Mouse (Mus musculus) cortical plate, adult 2 months (tissue): ENCODE data around the gene Fkbpl. TPM values are rescaled to one million over a fixed set of nuclear protein-coding genes. Genes with fewer than 3 reads are reported as not detected.
A peak's percentile ranks its signal among the peaks of the same experiment; 100 is the strongest.

Source experiments
- H3K27ac ChIP-seq: fragments of 200-500 bp; 2 replicates; pipeline ENCODE4 v1.5.1; 2012; ENCODE audit warnings: low read length, control low read depth, inconsistent platforms; ENCODE audit not compliant: insufficient read depth
- H3K4me1 ChIP-seq: fragments of 200-500 bp; 2 replicates; pipeline ENCODE4 v1.6.1; 2011; ENCODE audit warnings: low read length; ENCODE audit not compliant: control insufficient read depth, insufficient read depth
- H3K4me3 ChIP-seq: fragments of 200-500 bp; 2 replicates; pipeline ENCODE4 v1.5.1; 2011; ENCODE audit warnings: mild to moderate bottlenecking, low read length, control low read depth; ENCODE audit not compliant: insufficient read depth
- CTCF ChIP-seq: fragments of 200-500 bp; IDR thresholded peaks from 2 replicates; pipeline ENCODE4 v1.5.1; 2011; ENCODE audit warnings: mild to moderate bottlenecking, control low read depth, low read length; ENCODE audit not compliant: insufficient read depth; ENCODE audit errors: extremely low read depth
- POLR2A ChIP-seq: fragments of 200-500 bp; IDR thresholded peaks from 2 replicates; pipeline ENCODE4 v1.6.1; 2011; ENCODE audit warnings: mild to moderate bottlenecking, low read length, control low read depth; ENCODE audit not compliant: insufficient read depth; ENCODE audit errors: extremely low read depth
- polyA plus RNA-seq: library from polyadenylated mRNA; depleted of rRNA; stranded (reverse); fragments of >200 nt; gene quantifications from 2 replicates; pipeline ENCODE4 v1.2.3, GENCODE M21; 2012

Gene Fkbpl
- polyA plus RNA-seq, 1 experiment = 7.8 TPM

DNA sequence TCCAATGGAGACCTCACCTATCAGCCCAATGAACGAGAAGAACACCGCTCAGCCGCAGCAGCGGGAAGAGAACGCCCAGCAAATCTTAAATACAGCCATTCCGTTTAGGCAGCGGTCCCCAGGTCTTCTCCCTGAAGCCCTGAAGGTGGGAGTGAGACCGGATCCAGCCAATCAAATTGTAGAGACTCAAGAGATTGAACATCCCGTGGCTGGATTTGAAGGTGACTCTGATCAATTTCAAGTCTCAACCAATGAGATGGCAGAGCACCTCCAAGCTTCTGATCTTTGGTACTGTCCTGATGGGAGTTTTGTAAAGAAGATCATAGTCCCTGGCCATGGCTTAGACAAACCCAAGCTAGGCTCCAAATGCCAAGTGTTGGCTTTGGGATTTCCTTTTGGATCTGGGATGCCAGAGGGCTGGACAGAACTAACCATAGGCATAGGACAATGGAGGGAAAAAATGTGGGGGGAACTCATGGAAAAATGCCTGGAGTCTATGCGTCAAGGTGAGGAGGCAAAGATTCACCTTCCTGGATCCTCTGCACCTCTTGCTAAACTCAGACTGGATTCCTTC lies 779 bp downstream of the Fkbpl start:
- Histone ChIP-seq H3K27ac (no peak overlapping the region), H3K4me3 (peak overlapping the region; percentile 60), H3K4me1 (peaks cover 3% of the 10 kb centered on the region)
- no peak for TF ChIP-seq POLR2A
- TF ChIP-seq CTCF = no peak

DNA sequence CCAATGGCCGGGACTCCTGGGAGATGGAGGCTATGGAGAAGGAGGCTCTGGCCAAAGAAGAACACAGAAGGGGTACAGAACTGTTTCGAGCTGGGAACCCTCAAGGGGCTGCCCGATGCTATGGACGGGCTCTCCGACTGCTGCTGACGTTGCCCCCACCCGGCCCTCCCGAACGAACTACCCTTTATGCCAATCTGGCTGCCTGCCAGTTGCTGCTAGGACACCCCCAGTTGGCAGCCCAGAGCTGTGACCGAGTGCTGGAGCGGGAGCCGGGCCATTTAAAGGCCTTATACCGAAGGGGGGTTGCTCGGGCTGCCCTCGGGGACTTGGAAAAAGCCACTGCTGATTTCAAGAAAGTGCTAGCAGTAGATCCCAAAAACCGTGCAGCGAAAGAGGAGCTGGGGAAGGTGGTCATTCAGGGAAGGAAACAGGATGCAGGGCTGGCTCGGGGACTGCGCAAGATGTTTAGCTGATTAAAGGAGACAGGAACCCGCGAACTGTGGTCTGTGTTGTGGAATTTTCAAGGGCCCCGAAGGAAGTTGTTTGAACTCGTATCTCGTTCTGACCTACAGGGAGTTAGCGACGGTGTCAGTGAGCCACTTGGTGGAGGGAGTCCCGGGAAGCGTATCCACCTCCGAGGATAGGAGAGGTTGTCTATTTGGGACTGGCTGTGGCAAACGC lies 1.4 kb downstream of the Fkbpl start:
- TF ChIP-seq POLR2A (no peak), CTCF (no peak)
- peaks cover 3% of the 10 kb centered on the region for H3K4me1 ChIP-seq
- no peak overlapping the region for H3K27ac ChIP-seq
- H3K4me3 ChIP-seq = no peak overlapping the region

DNA sequence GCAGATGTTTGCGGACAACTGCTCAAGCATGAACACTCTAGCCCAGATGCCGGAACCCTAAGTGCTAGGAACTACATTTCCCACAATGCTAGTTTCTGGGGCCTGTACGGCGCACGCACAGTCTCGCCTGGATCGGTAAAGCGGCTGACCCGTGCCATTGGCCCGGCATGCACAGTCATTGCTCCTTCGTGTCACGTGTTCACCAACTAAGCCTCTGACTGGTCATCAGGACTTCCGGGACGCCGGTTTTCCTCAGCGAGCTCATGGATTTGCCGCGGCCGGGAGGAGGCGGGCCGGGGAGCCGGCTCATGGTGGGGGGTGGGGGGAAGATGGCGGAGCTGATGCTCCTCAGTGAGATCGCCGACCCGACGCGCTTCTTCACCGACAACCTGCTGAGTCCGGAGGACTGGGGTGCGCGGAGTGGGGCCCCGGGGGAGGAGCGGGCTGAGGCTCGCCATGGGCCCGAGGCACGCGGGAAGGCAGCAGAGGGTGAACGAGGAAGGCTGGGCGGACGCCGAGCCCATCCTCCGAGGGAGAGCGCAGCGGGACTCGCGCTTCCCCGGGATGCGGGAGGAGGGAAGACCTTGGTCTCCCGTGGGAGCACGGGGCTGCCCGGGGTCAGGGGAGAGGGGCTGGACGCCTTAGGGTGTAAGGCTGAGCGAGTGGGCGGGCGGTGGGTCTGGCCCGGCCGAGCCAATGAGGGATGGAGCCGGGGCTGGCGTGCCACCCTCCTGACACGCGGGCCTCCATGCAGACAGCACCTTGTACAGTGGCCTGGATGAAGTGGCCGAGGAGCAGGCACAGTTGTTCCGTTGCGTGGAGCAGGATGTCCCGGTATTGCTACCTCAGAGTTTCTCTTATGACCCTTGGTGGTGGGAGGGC lies 2.6 kb downstream of the Fkbpl start, which contains the start of gene Atf6b:
Atf6b (plus strand) TSS at position 241 of the 882 bp plus-strand sequence.
- Histone ChIP-seq H3K27ac (no peak within 1 kb of the TSS), H3K4me1 (peaks cover 2% of the 10 kb centered on the region), H3K4me3 (peak within 1 kb of the TSS; percentile 62)
- 0 out of 2 replicates have a peak, but pooled peaks have one; percentile 46 for TF ChIP-seq POLR2A
- TF ChIP-seq CTCF = no peak

DNA sequence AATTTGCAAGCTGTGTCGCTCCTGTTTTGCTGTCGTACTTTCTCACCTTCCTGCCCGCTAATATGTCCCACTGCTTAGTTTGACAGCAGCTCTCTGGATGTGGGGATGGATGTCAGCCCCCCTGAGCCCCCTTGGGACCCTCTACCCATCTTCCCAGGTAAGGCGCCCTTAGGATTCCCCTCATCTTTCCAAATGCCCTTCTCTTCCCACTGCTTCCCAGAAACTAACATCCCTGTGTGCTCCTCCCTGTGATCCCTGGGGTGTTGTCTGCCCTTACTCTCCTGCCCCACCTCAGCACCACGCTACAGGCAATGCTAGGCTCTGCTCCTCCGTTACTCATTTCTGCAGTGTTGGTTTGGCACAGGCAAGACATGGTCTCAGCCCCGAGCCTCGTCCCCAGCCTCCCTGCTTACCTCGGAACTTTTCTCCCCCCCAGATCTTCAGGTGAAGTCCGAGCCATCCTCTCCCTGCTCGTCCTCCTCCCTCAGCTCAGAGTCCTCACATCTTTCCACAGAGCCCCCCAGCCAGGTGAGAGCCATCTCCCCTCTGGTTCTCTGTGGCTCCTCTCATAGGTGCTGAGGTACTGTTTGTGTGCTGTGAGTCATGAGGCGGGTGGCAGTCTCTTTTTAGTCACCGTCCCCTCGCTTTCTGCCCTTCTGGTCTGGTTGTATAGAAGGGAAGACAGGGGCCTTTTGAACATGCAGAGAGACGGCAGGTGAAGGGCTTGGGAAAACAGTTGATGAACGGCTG lies 3.8 kb downstream of the Fkbpl start:
- Histone ChIP-seq H3K4me3 (peak overlapping the region; percentile 62; the same call in 1 of the 2 replicates), H3K4me1 (peaks cover 2% of the 10 kb centered on the region), H3K27ac (no peak overlapping the region)
- TF ChIP-seq CTCF = no peak
- no peak for TF ChIP-seq POLR2A

DNA sequence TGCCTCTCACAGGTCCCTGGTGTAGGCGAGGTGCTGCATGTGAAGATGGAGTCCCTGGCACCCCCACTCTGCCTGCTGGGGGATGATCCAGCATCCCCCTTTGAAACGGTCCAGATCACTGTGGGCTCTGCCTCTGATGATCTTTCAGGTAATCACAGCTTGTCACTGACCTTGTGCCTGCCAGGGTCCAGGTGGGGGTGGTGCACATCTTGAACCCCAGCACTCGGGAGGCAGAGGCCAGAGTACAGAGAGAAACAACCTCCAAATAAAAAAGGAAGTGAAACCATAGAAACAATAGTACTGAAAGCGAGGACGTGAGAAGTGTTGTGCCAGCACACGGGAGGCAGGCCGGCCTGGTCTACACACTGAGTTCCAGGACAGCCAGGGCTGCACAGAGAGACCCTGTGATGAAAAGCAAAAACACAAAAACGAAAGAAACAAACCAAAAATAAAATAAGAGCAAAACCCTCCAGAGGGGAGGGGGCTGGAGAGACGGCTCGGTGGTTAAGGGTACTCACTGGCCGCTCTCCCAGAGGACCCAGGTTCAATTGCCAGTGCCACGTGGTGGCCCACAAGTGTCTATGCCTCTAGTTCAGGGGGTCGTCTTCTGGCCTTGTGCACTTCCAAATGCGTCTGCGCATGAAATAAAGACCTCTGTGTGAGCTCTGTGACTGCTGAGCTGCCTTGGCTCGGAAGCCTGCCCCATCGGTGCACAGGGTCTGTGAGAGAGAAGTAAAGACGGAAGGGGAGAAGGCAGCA lies 4.7 kb downstream of the Fkbpl start:
- Histone ChIP-seq H3K4me3 (no peak overlapping the region), H3K27ac (no peak overlapping the region), H3K4me1 (peaks cover 2% of the 10 kb centered on the region)
- TF ChIP-seq POLR2A (no peak), CTCF (no peak)

DNA sequence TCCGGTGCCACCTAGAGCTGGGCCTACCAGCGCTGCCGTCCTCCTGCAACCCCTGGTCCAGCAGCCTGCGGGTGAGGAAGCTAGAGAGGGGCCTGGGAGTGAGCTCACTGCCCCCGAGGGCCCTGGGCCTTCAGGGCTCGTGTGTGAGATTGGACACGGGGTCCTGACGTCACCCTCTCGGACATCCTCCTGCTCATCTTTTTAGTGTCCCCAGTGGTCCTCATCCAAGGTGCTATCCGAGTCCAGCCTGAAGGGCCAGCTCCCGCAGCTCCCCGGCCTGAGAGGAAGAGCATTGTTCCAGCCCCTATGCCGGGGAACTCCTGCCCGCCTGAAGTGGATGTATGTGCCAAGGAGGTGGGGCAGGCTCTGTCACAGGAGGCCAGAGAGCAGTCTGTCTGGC lies 6.2 kb downstream of the Fkbpl start:
- TF ChIP-seq CTCF = no peak
- no peak for TF ChIP-seq POLR2A
- no peak overlapping the region for H3K4me3 ChIP-seq
- H3K4me1 ChIP-seq = peaks cover 2% of the 10 kb centered on the region
- H3K27ac ChIP-seq = no peak overlapping the region

DNA sequence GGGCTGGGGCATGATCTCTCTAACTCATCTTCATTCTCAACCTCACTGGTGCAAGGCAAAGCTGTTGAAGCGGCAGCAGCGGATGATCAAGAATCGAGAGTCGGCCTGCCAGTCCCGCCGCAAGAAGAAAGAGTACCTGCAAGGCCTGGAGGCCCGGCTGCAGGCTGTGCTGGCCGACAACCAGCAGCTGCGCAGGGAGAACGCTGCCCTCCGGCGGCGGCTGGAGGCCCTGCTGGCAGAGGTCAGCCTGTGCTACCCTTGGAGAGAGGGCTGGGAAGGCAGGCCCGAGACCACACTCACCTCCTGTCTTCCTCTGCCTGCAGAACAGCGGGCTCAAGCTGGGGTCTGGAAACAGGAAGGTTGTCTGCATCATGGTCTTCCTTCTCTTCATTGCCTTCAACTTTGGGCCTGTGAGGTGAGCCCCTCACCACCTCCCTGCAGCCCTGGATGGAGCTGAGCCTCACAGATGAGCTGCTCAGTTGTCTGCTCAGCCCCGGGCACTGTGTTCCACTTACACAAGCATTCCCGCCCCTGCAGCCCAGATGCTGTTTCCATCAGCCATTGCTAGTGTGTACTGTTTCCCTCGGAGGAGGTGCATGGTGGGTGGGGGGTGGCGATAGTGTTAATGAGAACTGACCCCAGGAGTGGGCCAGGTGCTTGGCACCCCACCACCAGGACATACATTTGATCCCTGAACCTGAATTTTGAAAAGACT lies 7.1 kb downstream of the Fkbpl start:
- Histone ChIP-seq H3K4me3 (no peak overlapping the region), H3K4me1 (peaks cover 2% of the 10 kb centered on the region), H3K27ac (no peak overlapping the region)
- no peak for TF ChIP-seq POLR2A
- 0 out of 2 replicates have a peak, but pooled peaks have one; percentile 17 for TF ChIP-seq CTCF

DNA sequence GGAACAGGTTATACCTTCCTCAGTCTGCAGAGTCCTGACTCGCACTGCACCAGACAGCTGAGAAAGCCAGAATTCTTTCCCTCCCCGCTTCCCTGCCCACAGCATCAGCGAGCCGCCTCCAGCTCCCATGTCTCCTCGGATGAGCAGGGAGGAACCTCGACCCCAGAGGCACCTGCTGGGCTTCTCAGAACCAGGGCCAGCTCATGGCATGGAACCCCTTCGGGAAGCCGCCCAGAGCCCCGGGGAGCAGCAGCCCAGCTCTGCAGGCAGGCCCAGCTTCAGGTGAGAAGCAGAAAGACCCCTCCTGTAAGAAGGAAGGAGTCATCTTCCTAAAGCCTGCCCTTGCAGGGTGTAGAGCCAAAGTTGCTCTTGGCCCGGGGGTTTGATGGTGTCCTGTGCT lies 8.0 kb downstream of the Fkbpl start:
- TF ChIP-seq POLR2A (no peak), CTCF (no peak)
- H3K4me1 ChIP-seq = peaks cover 2% of the 10 kb centered on the region
- no peak overlapping the region for H3K4me3 ChIP-seq
- no peak overlapping the region for H3K27ac ChIP-seq
